Mouse (Mus musculus): ENCODE measurements around the gene Gm11237.
"Not testable (repeated sequence)": the region's sequence is repeated elsewhere in the genome, so short reads cannot be mapped to it uniquely, and the experiment has no call there.

The Gm11237 gene

DNA sequence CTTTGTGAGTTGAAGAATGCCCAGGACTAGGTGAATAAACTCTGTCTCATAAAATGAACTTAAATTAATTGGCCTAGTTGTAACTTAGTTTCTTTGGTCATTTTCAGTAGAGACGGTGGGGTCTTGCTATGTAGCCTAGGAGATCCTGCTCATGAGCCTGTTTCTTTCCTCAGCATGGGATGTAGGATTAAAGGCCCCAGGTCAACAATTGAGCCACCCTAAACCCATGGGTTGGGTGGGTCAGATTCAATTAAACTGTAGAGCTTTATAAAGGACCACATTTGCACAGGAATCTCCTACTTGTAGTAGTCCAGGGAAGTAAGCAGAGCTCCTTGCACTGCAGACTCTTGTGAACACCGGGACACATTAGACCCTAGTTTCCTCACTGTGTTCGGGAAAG lies at the start of gene Gm11237:
Gm11237 (plus strand) TSS at position 301 of the 400 bp plus-strand sequence.
- DNase-seq (ENCODE audit: low spot score) = not testable (repeated sequence)

DNA sequence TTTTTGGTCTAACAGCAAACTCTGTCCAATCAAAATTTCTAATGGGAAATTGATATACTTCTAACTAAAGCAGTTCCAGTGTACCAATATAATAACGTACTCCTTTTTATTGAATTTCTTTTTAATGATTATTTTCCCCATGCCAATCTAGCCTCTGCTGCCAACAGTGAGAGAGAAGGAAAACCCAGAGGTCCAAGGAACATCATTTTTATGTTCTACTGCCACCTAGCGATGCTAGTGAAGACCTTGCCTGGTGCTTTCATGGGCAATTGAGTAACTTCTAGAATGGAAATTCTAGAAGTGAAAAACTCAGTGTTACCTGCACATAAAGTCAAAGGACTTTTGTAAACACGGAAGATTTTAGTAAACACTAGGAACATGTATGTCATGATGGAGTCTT lies 23.5 kb upstream of the Gm11237 start:
- DNase-seq (ENCODE audit: low spot score) = peak; percentile 89

DNA sequence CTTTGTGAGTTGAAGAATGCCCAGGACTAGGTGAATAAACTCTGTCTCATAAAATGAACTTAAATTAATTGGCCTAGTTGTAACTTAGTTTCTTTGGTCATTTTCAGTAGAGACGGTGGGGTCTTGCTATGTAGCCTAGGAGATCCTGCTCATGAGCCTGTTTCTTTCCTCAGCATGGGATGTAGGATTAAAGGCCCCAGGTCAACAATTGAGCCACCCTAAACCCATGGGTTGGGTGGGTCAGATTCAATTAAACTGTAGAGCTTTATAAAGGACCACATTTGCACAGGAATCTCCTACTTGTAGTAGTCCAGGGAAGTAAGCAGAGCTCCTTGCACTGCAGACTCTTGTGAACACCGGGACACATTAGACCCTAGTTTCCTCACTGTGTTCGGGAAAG lies 15.2 kb upstream of the Gm11237 start, which contains the start of gene Gm11238:
Gm11238 (plus strand) TSS at position 301 of the 400 bp plus-strand sequence.
- not testable (repeated sequence) for DNase-seq (ENCODE audit: low spot score)

DNA sequence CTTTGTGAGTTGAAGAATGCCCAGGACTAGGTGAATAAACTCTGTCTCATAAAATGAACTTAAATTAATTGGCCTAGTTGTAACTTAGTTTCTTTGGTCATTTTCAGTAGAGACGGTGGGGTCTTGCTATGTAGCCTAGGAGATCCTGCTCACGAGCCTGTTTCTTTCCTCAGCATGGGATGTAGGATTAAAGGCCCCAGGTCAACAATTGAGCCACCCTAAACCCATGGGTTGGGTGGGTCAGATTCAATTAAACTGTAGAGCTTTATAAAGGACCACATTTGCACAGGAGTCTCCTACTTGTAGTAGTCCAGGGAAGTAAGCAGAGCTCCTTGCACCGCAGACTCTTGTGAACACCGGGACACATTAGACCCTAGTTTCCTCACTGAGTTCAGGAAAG lies 15.0 kb downstream of the Gm11237 start, which contains the start of gene Gm11236:
Gm11236 (plus strand) TSS at position 301 of the 400 bp plus-strand sequence.
- DNase-seq (ENCODE audit: low spot score) = not testable (repeated sequence)

DNA sequence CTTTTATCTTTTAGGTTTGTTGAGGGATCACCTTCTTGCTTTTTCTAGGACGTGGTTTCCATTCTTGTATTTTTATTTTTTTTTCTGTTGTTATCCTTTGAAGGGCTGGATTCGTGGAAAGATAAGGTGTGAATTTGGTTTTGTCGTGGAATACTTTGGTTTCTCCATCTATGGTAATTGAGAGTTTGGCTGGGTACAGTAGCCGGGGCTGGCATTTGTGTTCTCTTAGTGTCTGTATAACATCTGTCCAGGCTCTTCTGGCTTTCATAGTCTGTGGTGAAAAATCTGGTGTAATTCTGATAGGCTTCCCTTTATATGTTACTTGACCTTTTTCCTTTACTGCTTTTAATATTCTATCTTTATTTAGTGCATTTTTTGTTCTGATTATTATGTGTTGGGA lies 39.1 kb downstream of the Gm11237 start:
- not testable (repeated sequence) for DNase-seq (ENCODE audit: low spot score)

DNA sequence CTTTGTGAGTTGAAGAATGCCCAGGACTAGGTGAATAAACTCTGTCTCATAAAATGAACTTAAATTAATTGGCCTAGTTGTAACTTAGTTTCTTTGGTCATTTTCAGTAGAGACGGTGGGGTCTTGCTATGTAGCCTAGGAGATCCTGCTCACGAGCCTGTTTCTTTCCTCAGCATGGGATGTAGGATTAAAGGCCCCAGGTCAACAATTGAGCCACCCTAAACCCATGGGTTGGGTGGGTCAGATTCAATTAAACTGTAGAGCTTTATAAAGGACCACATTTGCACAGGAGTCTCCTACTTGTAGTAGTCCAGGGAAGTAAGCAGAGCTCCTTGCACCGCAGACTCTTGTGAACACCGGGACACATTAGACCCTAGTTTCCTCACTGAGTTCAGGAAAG lies 45.3 kb downstream of the Gm11237 start, which contains the start of gene Gm11239:
Gm11239 (plus strand) TSS at position 301 of the 400 bp plus-strand sequence.
- not testable (repeated sequence) for DNase-seq (ENCODE audit: low spot score)
